Mouse (Mus musculus) CD4-positive helper T cell, adult 2 months (primary cell): ENCODE measurements around the gene Ripor1.

Source experiments
- DNase-seq: peaks from one replicate; pipeline ENCODE4 v3.0.0-alpha.2; 2012; ENCODE audit warnings: low read depth, missing footprints, low spot score

Ripor1 gene

DNA sequence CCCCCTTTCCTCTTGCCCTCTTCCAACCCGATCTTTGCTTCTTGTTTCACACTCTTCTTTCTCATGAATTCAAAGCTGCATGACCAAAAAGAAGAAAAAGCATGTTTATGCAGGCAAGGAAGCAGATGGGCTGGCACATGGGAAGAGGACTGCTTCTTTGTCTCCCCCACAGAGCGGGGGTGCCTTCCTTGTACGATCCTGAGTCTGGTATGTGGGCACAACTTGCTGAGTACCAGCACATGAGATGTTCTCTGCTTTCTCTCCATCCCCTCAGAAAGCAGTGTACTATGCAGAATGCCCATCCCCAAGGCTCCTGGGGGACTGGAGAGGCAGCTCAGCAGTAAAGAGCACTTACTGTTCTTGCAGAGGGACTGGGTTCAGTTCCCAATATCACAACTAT is 19.3 kb downstream of the Ripor1 start:
- no peak for DNase-seq

GRCm38 (mm10) chr8:105624831-105625230 is 19.8 kb downstream of the Ripor1 start:
- DNase-seq: no peak

GRCm38 (mm10) chr8:105626086-105626485 is 21.0 kb downstream of the Ripor1 start:
- no peak for DNase-seq

DNA sequence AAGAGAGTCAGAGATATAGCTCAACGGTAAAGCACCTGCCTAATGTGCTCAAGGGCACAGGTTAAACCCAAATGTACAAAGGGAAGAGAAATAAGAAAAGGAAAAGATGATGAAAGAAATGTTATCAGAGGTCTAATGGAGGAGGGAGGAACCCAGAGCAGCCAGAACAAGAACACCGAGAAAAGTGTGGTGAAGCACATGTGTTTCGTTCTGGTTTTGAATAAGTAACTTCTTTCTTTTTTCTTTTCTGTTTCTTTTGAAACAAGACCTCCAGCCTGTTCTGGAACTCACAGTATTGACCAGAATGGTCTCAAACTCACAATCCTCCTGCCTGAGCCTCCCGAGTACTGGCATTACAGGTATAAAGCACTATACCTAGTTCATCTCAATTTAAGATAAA is 24.3 kb downstream of the Ripor1 start:
- DNase-seq: no peak

DNA sequence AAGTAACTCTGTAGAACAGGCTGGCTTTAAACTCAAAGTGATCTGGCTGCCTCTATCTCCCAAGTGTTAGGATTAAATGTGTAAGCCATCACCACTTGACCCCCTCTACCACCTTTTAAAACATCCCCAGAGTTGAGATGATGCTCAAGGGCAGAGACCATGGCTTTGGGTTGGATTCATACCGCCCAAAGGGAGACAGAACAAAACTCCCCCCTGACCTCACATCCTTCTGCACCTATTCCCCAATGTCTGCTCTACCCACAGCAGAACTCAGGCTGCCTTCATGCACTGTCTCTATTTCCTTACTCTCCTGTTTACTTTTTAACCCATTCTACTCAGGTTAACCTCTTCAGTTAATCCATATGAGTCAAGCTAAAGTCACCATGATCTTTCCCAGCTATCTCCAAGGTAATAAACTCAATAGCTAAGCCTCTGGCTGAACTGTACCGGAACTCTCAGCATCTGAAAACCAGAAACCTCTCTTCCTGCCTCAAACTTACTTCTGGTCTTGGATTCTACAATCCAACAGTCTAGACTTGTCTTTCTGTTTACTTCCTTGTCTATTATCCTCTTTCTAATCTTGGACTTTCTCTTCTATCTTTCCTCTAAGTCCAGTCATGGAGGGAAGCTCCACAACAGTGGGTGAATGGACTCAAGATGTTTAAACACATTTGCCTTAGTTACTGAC is 29.9 kb downstream of the Ripor1 start:
- DNase-seq: peak; percentile 35

GRCm38 (mm10) chr8:105635481-105635880 is 30.4 kb downstream of the Ripor1 start:
- no peak for DNase-seq

- peak; percentile 97 for DNase-seq
These were observed 31.2 kb downstream of the Ripor1 start, which contains the start of gene Ctcf for GRCm38 (mm10) chr8:105636018-105636962. Ctcf (plus strand) TSS chr8:105636568.

DNA sequence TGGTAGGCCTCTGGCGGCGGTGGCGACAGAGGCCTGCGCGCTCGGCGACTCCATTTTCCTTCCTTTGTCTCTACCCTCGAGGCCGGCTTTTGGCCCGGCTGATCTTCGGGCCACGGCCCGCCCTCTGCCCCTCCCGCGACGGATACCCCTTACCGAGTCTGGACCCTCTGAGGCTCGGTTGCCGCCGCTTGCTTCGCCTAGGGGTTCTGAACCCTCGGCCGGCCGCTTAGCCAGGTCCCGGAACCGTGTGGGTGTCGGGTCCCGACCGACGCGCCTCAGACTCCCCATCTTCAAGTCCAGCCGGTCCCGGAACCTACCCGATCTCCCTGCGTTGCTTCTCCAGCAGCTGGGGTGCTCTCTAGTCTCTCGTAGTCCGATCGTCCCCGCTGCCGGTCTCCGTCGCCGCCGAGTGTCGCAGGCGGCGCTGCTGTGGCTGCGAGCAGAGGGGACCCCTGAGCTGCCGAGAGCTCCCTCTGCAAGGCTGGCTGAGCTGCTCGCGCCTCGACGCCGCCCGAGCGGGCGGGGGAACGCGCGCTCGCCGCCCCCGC is 32.0 kb downstream of the Ripor1 start, which contains the start of gene Agrp:
Gene Agrp, minus strand, starts transcription at position 431 of the 548 bp plus-strand sequence.
- DNase-seq: no peak

GRCm38 (mm10) chr8:105637601-105638041 is 32.6 kb downstream of the Ripor1 start:
- peak; percentile 42 for DNase-seq

DNA sequence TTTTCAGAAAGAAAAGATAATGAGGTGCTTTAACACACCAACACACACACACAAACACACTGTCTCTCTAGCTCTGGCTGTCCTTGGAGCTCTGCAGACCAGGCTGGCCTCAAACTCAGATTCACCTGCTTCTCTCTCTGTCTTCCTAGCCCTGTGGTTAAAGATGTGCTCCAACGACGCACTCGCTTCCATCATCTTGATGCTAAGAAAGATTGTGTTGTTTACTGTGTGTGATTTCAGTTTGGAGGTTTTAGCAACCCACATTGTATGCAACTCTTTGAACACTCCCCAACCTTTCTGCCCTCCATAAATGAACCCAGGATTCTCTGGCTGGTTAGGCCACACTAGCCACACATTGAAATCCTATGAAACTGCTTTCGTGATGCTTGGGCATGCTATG is 33.5 kb downstream of the Ripor1 start:
- peak; percentile 57 for DNase-seq

DNA sequence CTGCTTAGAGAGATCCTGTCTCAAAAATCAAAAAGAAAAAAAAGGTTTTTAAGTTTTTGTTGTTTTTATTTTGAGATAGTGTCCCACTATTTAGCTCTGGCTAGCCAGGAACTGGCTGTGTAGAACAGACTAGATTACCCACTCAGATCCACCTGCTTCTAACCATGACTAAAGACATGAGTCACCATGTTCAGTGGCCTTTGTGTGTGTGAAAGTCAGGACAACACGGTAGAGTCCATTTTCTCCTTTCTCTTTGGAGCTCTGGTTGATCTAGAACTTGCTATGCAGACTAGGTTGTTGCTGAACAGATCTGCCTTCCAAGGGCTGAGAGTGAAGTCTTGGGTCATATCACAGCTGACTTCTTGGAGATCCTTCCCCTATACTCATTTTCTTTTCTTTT is 34.8 kb downstream of the Ripor1 start:
- no peak for DNase-seq

DNA sequence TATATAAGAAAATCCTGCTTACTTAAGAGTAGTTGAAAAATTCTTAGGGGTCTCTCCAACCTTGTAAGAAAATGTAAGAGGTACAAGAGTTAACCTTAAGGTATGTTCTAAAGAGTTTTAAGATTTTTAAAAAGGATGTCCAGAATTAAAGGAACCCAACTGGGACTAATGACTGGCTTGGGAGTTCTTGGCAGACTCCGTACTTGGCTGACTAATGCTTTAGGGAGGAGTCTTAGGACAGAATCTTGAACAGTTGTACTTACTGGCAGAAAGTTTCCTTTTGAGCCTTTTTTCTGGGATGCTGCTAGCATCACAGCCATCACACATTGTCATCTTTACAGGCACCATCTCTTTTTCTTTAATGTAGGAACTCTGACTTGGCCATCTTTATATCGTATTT is 35.5 kb downstream of the Ripor1 start:
- DNase-seq: no peak

- no peak for DNase-seq
These were observed 40.1 kb downstream of the Ripor1 start for GRCm38 (mm10) chr8:105645205-105645604.

- no peak for DNase-seq
These were observed 43.9 kb downstream of the Ripor1 start for GRCm38 (mm10) chr8:105648929-105649328.

DNA sequence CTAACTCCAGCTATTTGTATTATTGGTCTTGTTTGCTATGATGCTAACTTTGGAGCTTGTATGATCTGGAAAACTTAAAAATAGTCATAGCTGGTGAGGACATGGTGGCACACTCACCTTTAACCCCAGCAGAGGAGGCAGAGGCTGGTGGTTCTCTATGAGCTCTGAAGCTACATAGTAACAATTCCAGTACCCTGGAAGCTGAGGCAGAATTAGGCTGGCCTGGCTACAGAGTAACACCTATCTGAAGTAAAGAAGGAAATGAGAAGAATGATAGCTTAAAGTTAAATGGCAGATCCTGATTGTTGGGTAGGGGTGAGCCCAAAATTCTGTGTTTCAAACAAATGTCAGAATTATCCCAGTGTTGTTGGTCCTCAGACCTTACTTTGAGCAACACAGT is 52.6 kb downstream of the Ripor1 start:
- no peak for DNase-seq

DNA sequence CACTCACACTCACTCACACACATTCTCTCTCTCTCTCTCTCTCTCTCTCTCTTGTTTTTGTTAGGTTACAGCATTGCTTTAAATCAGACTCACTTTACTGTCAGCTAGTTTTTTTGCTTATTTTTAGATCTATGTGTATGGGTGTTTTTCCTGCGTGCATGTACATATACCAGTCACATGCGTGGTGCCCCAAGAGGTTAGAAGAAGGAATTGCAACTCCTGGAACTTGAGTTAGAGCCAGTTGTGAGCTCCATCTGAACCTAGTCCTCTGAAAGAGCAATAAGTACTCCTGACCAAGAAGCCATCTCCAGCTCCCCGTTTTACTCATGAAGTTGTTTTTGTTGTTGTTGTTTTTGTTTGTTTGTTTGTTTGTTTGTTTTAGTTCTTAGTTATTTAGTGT is 56.1 kb downstream of the Ripor1 start:
- peak; percentile 72 for DNase-seq
